Mouse (Mus musculus): Measurements from ENCODE around the gene Padi6. TPM values are rescaled to one million over a fixed set of nuclear protein-coding genes. Genes with fewer than 3 reads are reported as not detected.
A peak's percentile ranks its signal among the peaks of the same experiment; 100 is the strongest.

The Padi6 gene
- not detected in 2 replicates for polyA plus RNA-seq (2015; fragmentation: Nextera tagmentation; extraction: Ambion mirVana)

GRCm38 (mm10) chr4:140742543-140742942 is at the start of gene Padi6:
Padi6 (minus strand) TSS chr4:140742643.
- WGBS (ENCODE audit: insufficient replicate concordance) = 50% methylated on average over 2 of the region's 2 CpGs
- Histone ChIP-seq H3K36me3 (replicated peaks) (no peaks in the 10 kb centered on the region), H3K4me2 (no peak within 1 kb of the TSS), H3K27me3 (0 out of 2 replicates have a peak, but pooled peaks cover 14% of the 10 kb centered on the region), H3K4me3 (replicated peaks) (no peak within 1 kb of the TSS), H3K27ac (replicated peaks) (no peak within 1 kb of the TSS), H3K9me3 (replicated peaks) (no peaks in the 10 kb centered on the region), H3K9ac (no peak within 1 kb of the TSS), H3K4me1 (replicated peaks) (no peaks in the 10 kb centered on the region)
- no peak for ATAC-seq (ENCODE audit: insufficient read depth)

GRCm38 (mm10) chr4:140791071-140791470 is 48.6 kb upstream of the Padi6 start:
- Histone ChIP-seq H3K27ac (replicated peaks) (no peak overlapping the region), H3K4me1 (replicated peaks) (peaks cover 12% of the 10 kb centered on the region; the same call in 1 of the 2 replicates), H3K4me3 (replicated peaks) (no peak overlapping the region), H3K36me3 (replicated peaks) (no peaks in the 10 kb centered on the region), H3K4me2 (no peak overlapping the region), H3K9ac (no peak overlapping the region), H3K9me3 (replicated peaks) (no peaks in the 10 kb centered on the region), H3K27me3 (no peaks in the 10 kb centered on the region)
- no peak for ATAC-seq (ENCODE audit: insufficient read depth)
- 61% methylated on average over 16 of the region's 16 CpGs for WGBS (ENCODE audit: insufficient replicate concordance)

GRCm38 (mm10) chr4:140789983-140790382 is 47.5 kb upstream of the Padi6 start:
- 71% methylated on average over 4 of the region's 4 CpGs for WGBS (ENCODE audit: insufficient replicate concordance)
- H3K9ac ChIP-seq = no peak overlapping the region
- peaks cover 12% of the 10 kb centered on the region; the same call in 1 of the 2 replicates for H3K4me1 ChIP-seq (replicated peaks)
- H3K36me3 ChIP-seq (replicated peaks) = no peaks in the 10 kb centered on the region
- ATAC-seq (ENCODE audit: insufficient read depth) = no peak
- H3K27ac ChIP-seq (replicated peaks) = no peak overlapping the region
- H3K4me3 ChIP-seq (replicated peaks) = no peak overlapping the region
- H3K4me2 ChIP-seq = no peak overlapping the region
- H3K27me3 ChIP-seq = no peaks in the 10 kb centered on the region
- no peaks in the 10 kb centered on the region for H3K9me3 ChIP-seq (replicated peaks)

GRCm38 (mm10) chr4:140788983-140789382 is 46.5 kb upstream of the Padi6 start:
- H3K27me3 ChIP-seq = no peaks in the 10 kb centered on the region
- 0 out of 2 replicates have a peak, but pooled peaks have one; percentile 6 for ATAC-seq (ENCODE audit: insufficient read depth)
- no peak overlapping the region for H3K4me3 ChIP-seq (replicated peaks)
- no peak overlapping the region for H3K27ac ChIP-seq (replicated peaks)
- WGBS (ENCODE audit: insufficient replicate concordance) = 45% methylated on average over 6 of the region's 6 CpGs
- H3K9me3 ChIP-seq (replicated peaks) = no peaks in the 10 kb centered on the region
- H3K36me3 ChIP-seq (replicated peaks) = no peaks in the 10 kb centered on the region
- H3K4me1 ChIP-seq (replicated peaks) = peaks cover 12% of the 10 kb centered on the region; the same call in 1 of the 2 replicates
- no peak overlapping the region for H3K4me2 ChIP-seq
- H3K9ac ChIP-seq = no peak overlapping the region

- no peak for ATAC-seq (ENCODE audit: insufficient read depth)
- H3K4me1 ChIP-seq (replicated peaks) = peaks cover 12% of the 10 kb centered on the region; the same call in 1 of the 2 replicates
- no peak overlapping the region for H3K4me2 ChIP-seq
- H3K27ac ChIP-seq (replicated peaks) = peak overlapping the region; percentile 57
- no peaks in the 10 kb centered on the region for H3K9me3 ChIP-seq (replicated peaks)
- no peaks in the 10 kb centered on the region for H3K27me3 ChIP-seq
- H3K36me3 ChIP-seq (replicated peaks) = no peaks in the 10 kb centered on the region
- 45% methylated on average over 6 of the region's 6 CpGs for WGBS (ENCODE audit: insufficient replicate concordance)
- H3K4me3 ChIP-seq (replicated peaks) = no peak overlapping the region
- no peak overlapping the region for H3K9ac ChIP-seq
These were observed 45.8 kb upstream of the Padi6 start for GRCm38 (mm10) chr4:140788264-140788663.

- H3K9ac ChIP-seq = no peak overlapping the region
- H3K4me2 ChIP-seq = no peak overlapping the region
- no peaks in the 10 kb centered on the region for H3K27me3 ChIP-seq
- no peaks in the 10 kb centered on the region for H3K9me3 ChIP-seq (replicated peaks)
- H3K4me3 ChIP-seq (replicated peaks) = no peak overlapping the region
- ATAC-seq (ENCODE audit: insufficient read depth) = peak; percentile 18; the same call in 1 of the 2 replicates
- peak overlapping the region; percentile 57 for H3K27ac ChIP-seq (replicated peaks)
- peaks cover 12% of the 10 kb centered on the region; the same call in 1 of the 2 replicates for H3K4me1 ChIP-seq (replicated peaks)
- WGBS (ENCODE audit: insufficient replicate concordance) = 25% methylated on average over 4 of the region's 4 CpGs
- no peaks in the 10 kb centered on the region for H3K36me3 ChIP-seq (replicated peaks)
These were observed 45.0 kb upstream of the Padi6 start for GRCm38 (mm10) chr4:140787414-140787813.

GRCm38 (mm10) chr4:140785217-140785616 is 42.8 kb upstream of the Padi6 start:
- Histone ChIP-seq H3K27ac (replicated peaks) (no peak overlapping the region), H3K9ac (no peak overlapping the region), H3K9me3 (replicated peaks) (no peaks in the 10 kb centered on the region), H3K4me2 (no peak overlapping the region), H3K36me3 (replicated peaks) (no peaks in the 10 kb centered on the region), H3K4me1 (replicated peaks) (peaks cover 8% of the 10 kb centered on the region; the same call in 1 of the 2 replicates), H3K4me3 (replicated peaks) (no peak overlapping the region), H3K27me3 (no peaks in the 10 kb centered on the region)
- 57% methylated on average over 5 of the region's 5 CpGs for WGBS (ENCODE audit: insufficient replicate concordance)
- ATAC-seq (ENCODE audit: insufficient read depth) = no peak

GRCm38 (mm10) chr4:140784292-140784945 is 42.0 kb upstream of the Padi6 start:
- Histone ChIP-seq H3K4me3 (replicated peaks) (no peak overlapping the region), H3K27ac (replicated peaks) (no peak overlapping the region), H3K27me3 (no peaks in the 10 kb centered on the region), H3K9me3 (replicated peaks) (no peaks in the 10 kb centered on the region), H3K4me2 (no peak overlapping the region), H3K9ac (no peak overlapping the region), H3K36me3 (replicated peaks) (no peaks in the 10 kb centered on the region), H3K4me1 (replicated peaks) (no peaks in the 10 kb centered on the region; the same call in 1 of the 2 replicates)
- WGBS (ENCODE audit: insufficient replicate concordance) = 80% methylated on average over 9 of the region's 9 CpGs
- no peak for ATAC-seq (ENCODE audit: insufficient read depth)

GRCm38 (mm10) chr4:140782821-140783220 is 40.4 kb upstream of the Padi6 start:
- Histone ChIP-seq H3K4me1 (replicated peaks) (no peaks in the 10 kb centered on the region; the same call in 1 of the 2 replicates), H3K27me3 (no peaks in the 10 kb centered on the region), H3K4me3 (replicated peaks) (no peak overlapping the region), H3K4me2 (0 out of 2 replicates have a peak overlapping the region, but pooled peaks have one; percentile 1), H3K9ac (no peak overlapping the region), H3K27ac (replicated peaks) (no peak overlapping the region), H3K9me3 (replicated peaks) (no peaks in the 10 kb centered on the region), H3K36me3 (replicated peaks) (no peaks in the 10 kb centered on the region)
- whole genome bisulfite sequencing (ENCODE audit: insufficient replicate concordance) = 38% methylated on average over 9 of the region's 9 CpGs
- no peak for ATAC-seq (ENCODE audit: insufficient read depth)

- no peak overlapping the region for H3K4me2 ChIP-seq
- 0 out of 2 replicates have a peak, but pooled peaks have one; percentile 18 for ATAC-seq (ENCODE audit: insufficient read depth)
- no peaks in the 10 kb centered on the region for H3K27me3 ChIP-seq
- no peak overlapping the region for H3K4me3 ChIP-seq (replicated peaks)
- 71% methylated on average over 14 of the region's 14 CpGs for WGBS (ENCODE audit: insufficient replicate concordance)
- no peaks in the 10 kb centered on the region for H3K36me3 ChIP-seq (replicated peaks)
- H3K9ac ChIP-seq = no peak overlapping the region
- no peaks in the 10 kb centered on the region; the same call in 1 of the 2 replicates for H3K4me1 ChIP-seq (replicated peaks)
- H3K27ac ChIP-seq (replicated peaks) = 0 out of 2 replicates have a peak overlapping the region, but pooled peaks have one; percentile 11
- no peaks in the 10 kb centered on the region for H3K9me3 ChIP-seq (replicated peaks)
These were observed 38.1 kb upstream of the Padi6 start for GRCm38 (mm10) chr4:140780507-140780906.

- H3K36me3 ChIP-seq (replicated peaks) = no peaks in the 10 kb centered on the region
- ATAC-seq (ENCODE audit: insufficient read depth) = peak; percentile 38; the same call in 1 of the 2 replicates
- no peak overlapping the region for H3K4me3 ChIP-seq (replicated peaks)
- peaks cover 1% of the 10 kb centered on the region; the same call in 1 of the 2 replicates for H3K4me1 ChIP-seq (replicated peaks)
- H3K27me3 ChIP-seq = no peaks in the 10 kb centered on the region
- H3K4me2 ChIP-seq = peak overlapping the region; percentile 6; the same call in 1 of the 2 replicates
- H3K27ac ChIP-seq (replicated peaks) = peak overlapping the region; percentile 11; the same call in 1 of the 2 replicates
- no peaks in the 10 kb centered on the region for H3K9me3 ChIP-seq (replicated peaks)
- 40% methylated on average over 19 of the region's 19 CpGs for WGBS (ENCODE audit: insufficient replicate concordance)
- H3K9ac ChIP-seq = no peak overlapping the region
These were observed 37.5 kb upstream of the Padi6 start for GRCm38 (mm10) chr4:140779803-140780397.

Measured in liver, embryonic 15.5 days (tissue).